Mouse (Mus musculus) MEL (cell line): Measurements from ENCODE around the gene Fbxo21. TPM values are rescaled to one million over a fixed set of nuclear protein-coding genes. Genes with fewer than 3 reads are reported as not detected.

Source experiments
- DNase-seq: peaks from one replicate; pipeline ENCODE4 v3.0.0; 2011; ENCODE audit warnings: low read depth, low spot score
- H3K27ac ChIP-seq: 2 replicates; pipeline ENCODE4 v1.5.1; 2012; ENCODE audit warnings: low read depth, mild to moderate bottlenecking, control low read depth, low read length, moderate library complexity; ENCODE audit not compliant: control insufficient read depth
- H3K27me3 ChIP-seq, 2 experiments: fragments of 150-350 bp in 1 of 2; sonication (generic) in 1 of 2; 2 replicates each; pipeline ENCODE4 v1.6.1; 2012; ENCODE audit warnings: low read length in 2 of 2, mild to moderate bottlenecking in 2 of 2, improper control_type of control experiment in 1 of 2, moderate library complexity in 1 of 2; ENCODE audit not compliant: insufficient read depth in 2 of 2, control insufficient read depth in 1 of 2
- H3K36me3 ChIP-seq, 2 experiments: 2 replicates each; pipeline ENCODE4 v1.6.1; 2012 to 2014; ENCODE audit warnings: low read length in 2 of 2, improper control_type of control experiment in 1 of 2, inconsistent platforms in 1 of 2, mild to moderate bottlenecking in 1 of 2; ENCODE audit not compliant: insufficient read depth in 2 of 2, control insufficient read depth in 1 of 2
- H3K4me1 ChIP-seq, 2 experiments: fragments of 150-350 bp in 1 of 2; sonication (generic) in 1 of 2; 2 replicates each; pipeline ENCODE4 v1.6.1; 2012; ENCODE audit warnings: low read length in 2 of 2, improper control_type of control experiment in 1 of 2, mild to moderate bottlenecking in 1 of 2; ENCODE audit not compliant: insufficient read depth in 2 of 2, control insufficient read depth in 1 of 2
- H3K4me3 ChIP-seq, 2 experiments: fragments of 150-350 bp in 1 of 2; sonication (generic) in 1 of 2; 2 replicates each; pipeline ENCODE4 v1.5.1; 2012; ENCODE audit warnings: low read depth in 2 of 2, low read length in 2 of 2, mild to moderate bottlenecking in 2 of 2, moderate library complexity in 2 of 2, control low read depth in 1 of 2, improper control_type of control experiment in 1 of 2; ENCODE audit not compliant: control insufficient read depth in 1 of 2, insufficient read depth in 1 of 2
- H3K79me2 ChIP-seq: 2 replicates; pipeline ENCODE4 v1.6.1; 2012; ENCODE audit warnings: mild to moderate bottlenecking, low read length, moderate library complexity; ENCODE audit not compliant: control insufficient read depth, poor library complexity, insufficient read depth
- H3K9ac ChIP-seq: 2 replicates; pipeline ENCODE4 v1.6.1; 2012; ENCODE audit warnings: low read depth, mild to moderate bottlenecking, control low read depth, low read length, moderate library complexity; ENCODE audit not compliant: control insufficient read depth, poor library complexity, severe bottlenecking
- H3K9me3 ChIP-seq: fragments of 150-350 bp; sonication (generic); replicated peaks from 2 replicates; pipeline ENCODE4 v1.6.1; 2012; ENCODE audit warnings: mild to moderate bottlenecking, low read length, improper control_type of control experiment, moderate library complexity; ENCODE audit not compliant: insufficient read depth
- CTCF ChIP-seq, 3 experiments: IDR thresholded peaks in 2 of 3; conservative IDR thresholded peaks in 1 of 3; 2 replicates each; pipeline ENCODE4 v1.5.1; 2011 to 2012; ENCODE audit warnings: low read length in 3 of 3, low read depth in 2 of 3, mild to moderate bottlenecking in 2 of 3, improper control_type of control experiment in 1 of 3, inconsistent platforms in 1 of 3, mixed read lengths in 1 of 3, moderate library complexity in 1 of 3; ENCODE audit not compliant: control insufficient read depth in 1 of 3, insufficient read depth in 1 of 3, poor library complexity in 1 of 3, severe bottlenecking in 1 of 3
- E2F4 ChIP-seq: IDR thresholded peaks from 2 replicates; pipeline ENCODE4 v1.6.1; 2011; ENCODE audit warnings: low read depth, low read length, improper control_type of control experiment, borderline replicate concordance
- ELF1 ChIP-seq: IDR thresholded peaks from 2 replicates; pipeline ENCODE4 v1.6.1; 2014; ENCODE audit warnings: low read depth, mild to moderate bottlenecking, inconsistent platforms, low read length, improper control_type of control experiment, moderate library complexity
- EP300 ChIP-seq, 2 experiments: IDR thresholded peaks; 2 replicates each; pipeline ENCODE4 v1.6.1; 2011; ENCODE audit warnings: improper control_type of control experiment in 2 of 2, low read length in 2 of 2, low read depth in 1 of 2, mild to moderate bottlenecking in 1 of 2
- GABPA ChIP-seq: IDR thresholded peaks from 2 replicates; pipeline ENCODE4 v1.6.1; 2012; ENCODE audit warnings: low read depth, mild to moderate bottlenecking, inconsistent platforms, low read length, improper control_type of control experiment, moderate library complexity
- GATA1 ChIP-seq: IDR thresholded peaks from 2 replicates; pipeline ENCODE4 v1.6.1; 2011; ENCODE audit warnings: low read depth, low read length, improper control_type of control experiment
- JUND ChIP-seq: IDR thresholded peaks from 2 replicates; pipeline ENCODE4 v1.6.1; 2011; ENCODE audit warnings: low read depth, mild to moderate bottlenecking, improper control_type of control experiment, low read length
- MAX ChIP-seq: IDR thresholded peaks from 2 replicates; pipeline ENCODE4 v1.6.1; 2011; ENCODE audit warnings: low read length, improper control_type of control experiment
- MYB ChIP-seq: IDR thresholded peaks from 2 replicates; pipeline ENCODE4 v1.6.1; 2011; ENCODE audit warnings: mild to moderate bottlenecking, low read depth, low read length, improper control_type of control experiment
- NRF1 ChIP-seq: IDR thresholded peaks from 2 replicates; pipeline ENCODE4 v1.6.1; 2014; ENCODE audit warnings: low read depth, mild to moderate bottlenecking, inconsistent platforms, low read length, improper control_type of control experiment, moderate library complexity; ENCODE audit not compliant: poor library complexity, insufficient read depth, severe bottlenecking
- POLR2AphosphoS2 ChIP-seq: IDR thresholded peaks from 2 replicates; pipeline ENCODE4 v1.6.1; 2011; ENCODE audit warnings: low read length, improper control_type of control experiment
- TCF12 ChIP-seq: IDR thresholded peaks from 2 replicates; pipeline ENCODE4 v1.6.1; 2014; ENCODE audit warnings: low read depth, mild to moderate bottlenecking, inconsistent platforms, low read length, improper control_type of control experiment, moderate library complexity
- USF1 ChIP-seq: IDR thresholded peaks from 2 replicates; pipeline ENCODE4 v1.6.1; 2014; ENCODE audit warnings: low read depth, mild to moderate bottlenecking, inconsistent platforms, low read length, improper control_type of control experiment, moderate library complexity
- ZC3H11A ChIP-seq: IDR thresholded peaks from 2 replicates; pipeline ENCODE4 v1.6.1; 2012; ENCODE audit warnings: low read depth, mild to moderate bottlenecking, inconsistent platforms, low read length, improper control_type of control experiment
- ZKSCAN1 ChIP-seq: IDR thresholded peaks from 2 replicates; pipeline ENCODE4 v1.6.1; 2012; ENCODE audit warnings: low read depth, mild to moderate bottlenecking, inconsistent platforms, low read length, improper control_type of control experiment, moderate library complexity
- ZMIZ1 ChIP-seq: IDR thresholded peaks from 2 replicates; pipeline ENCODE4 v1.6.1; 2012; ENCODE audit warnings: low read depth, mild to moderate bottlenecking, inconsistent platforms, low read length, improper control_type of control experiment, moderate library complexity
- ZNF384 ChIP-seq: IDR thresholded peaks from 2 replicates; pipeline ENCODE4 v1.6.1; 2012; ENCODE audit warnings: low read depth, mild to moderate bottlenecking, inconsistent platforms, low read length, improper control_type of control experiment
- polyA plus RNA-seq, 2 experiments: library from polyadenylated mRNA; stranded (reverse) in 1 of 2; unstranded in 1 of 2; fragments of >175 nt in 1 of 2; fragments of >200 nt in 1 of 2; gene quantifications; 2 replicates each; pipeline versions ENCODE4 v1.2.1 to v1.2.4; 2012; ENCODE audit warnings: low replicate concordance in 2 of 2, low read depth in 1 of 2; ENCODE audit not compliant: insufficient read length in 2 of 2, insufficient read depth in 1 of 2, missing spikeins in 1 of 2
- total RNA-seq: library from RNA; depleted of rRNA; stranded (reverse); fragments of 300-350 nt; gene quantifications from 2 replicates; pipeline ENCODE4 v1.2.3, GENCODE M21; 2012

Fbxo21 gene
- total and polyA plus RNA-seq, 3 experiments: 10.4 to 20.5 TPM; not detected in 1

GRCm38 (mm10) chr5:118043761-118044160, 67.2 kb downstream of the Fbxo21 start:
- DNase-seq: no peak
- H3K9me3 ChIP-seq: no peaks in the 10 kb centered on the region
- TF ChIP-seq ZKSCAN1: no peak
- TF ChIP-seq ZMIZ1: no peak
- no peak for TF ChIP-seq JUND
- TF ChIP-seq, all 39 proteins: peak for 0
- no peak overlapping the region for H3K4me3 ChIP-seq
- H3K36me3 ChIP-seq: no peaks in the 10 kb centered on the region
- H3K27me3 ChIP-seq: no peaks in the 10 kb centered on the region
- H3K79me2 ChIP-seq: no peaks in the 10 kb centered on the region
- no peak overlapping the region for H3K27ac ChIP-seq
- H3K9ac ChIP-seq: no peak overlapping the region
- peaks cover 0 to 3% of the 10 kb centered on the region in 2 experiments; a peak in 1 of 4 replicates for H3K4me1 ChIP-seq

DNA sequence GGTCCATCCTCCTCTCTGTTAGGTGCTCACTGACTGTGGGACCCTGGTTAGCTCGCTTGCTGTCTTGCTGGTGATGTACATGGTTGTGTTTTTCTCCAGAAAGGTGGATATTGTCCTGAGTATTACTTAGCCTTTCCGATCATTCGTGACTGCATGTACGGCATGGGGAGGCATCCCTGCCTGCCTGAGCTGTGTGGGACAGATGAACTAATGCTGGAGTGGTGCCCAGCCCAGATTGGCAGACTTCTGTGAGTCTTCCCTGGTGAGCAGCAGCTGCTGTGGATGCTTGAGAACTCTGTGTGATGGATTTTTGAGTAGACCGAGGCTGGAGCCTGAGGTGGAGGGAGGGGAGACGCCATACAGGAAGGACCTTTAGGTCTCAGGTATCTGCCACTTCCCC, 68.4 kb downstream of the Fbxo21 start:
- Histone ChIP-seq H3K4me3 (no peak overlapping the region), H3K27me3 (no peaks in the 10 kb centered on the region), H3K79me2 (no peaks in the 10 kb centered on the region), H3K27ac (no peak overlapping the region), H3K4me1 (peaks cover 0 to 6% of the 10 kb centered on the region in 2 experiments; a peak in 1 of 4 replicates), H3K36me3 (no peaks in the 10 kb centered on the region), H3K9me3 (no peaks in the 10 kb centered on the region), H3K9ac (no peak overlapping the region)
- DNase-seq: no peak
- no peak for TF ChIP-seq GABPA
- no peak for TF ChIP-seq NRF1
- no peak for TF ChIP-seq POLR2AphosphoS2
- no peak for TF ChIP-seq MAX
- no peak for TF ChIP-seq TCF12
- no peak for TF ChIP-seq EP300 (IDR thresholded peaks at IDR 0.05; ENCODE audit: low read depth in 1 of 2, low read length in 2 of 2)
- no peak for TF ChIP-seq ZKSCAN1
- TF ChIP-seq CTCF (IDR thresholded peaks at IDR 0.05 in 2 of 3, conservative IDR thresholded peaks at IDR 0.05 in 1 of 3; ENCODE audit: control insufficient read depth in 1 of 3, insufficient read depth in 1 of 3, low read depth in 2 of 3, low read length in 3 of 3, poor library complexity in 1 of 3, severe bottlenecking in 1 of 3): no peak
- no peak for TF ChIP-seq ZC3H11A
- TF ChIP-seq GATA1: no peak
- no peak for TF ChIP-seq ZNF384
- TF ChIP-seq USF1: no peak

GRCm38 (mm10) chr5:118045385-118045784, 68.9 kb downstream of the Fbxo21 start:
- H3K4me3 ChIP-seq: no peak overlapping the region
- TF ChIP-seq E2F4: no peak
- TF ChIP-seq MYB: no peak
- TF ChIP-seq ELF1: no peak
- TF ChIP-seq ZNF384: no peak
- H3K27me3 ChIP-seq: no peaks in the 10 kb centered on the region
- H3K79me2 ChIP-seq: no peaks in the 10 kb centered on the region
- DNase-seq: no peak
- H3K9me3 ChIP-seq: no peaks in the 10 kb centered on the region
- H3K27ac ChIP-seq: no peak overlapping the region
- H3K9ac ChIP-seq: no peak overlapping the region
- H3K36me3 ChIP-seq: no peaks in the 10 kb centered on the region
- H3K4me1 ChIP-seq: peaks cover 0 to 6% of the 10 kb centered on the region in 2 experiments; a peak in 1 of 4 replicates
